ENCODE assay signal across 8 mouse cellular contexts in genomic region chr19:37375755-37376615, GRCm38 (mm10). TPM values are rescaled to one million over a fixed set of nuclear protein-coding genes. Genes with fewer than 3 reads are reported as not detected.
DNase-seq lines count a peak whose midpoint lies in the region; ATAC-seq lines count a peak whose summit lies in the region.

Gene Kif11, plus strand, starts transcription at chr19:37376403.

- H3K79me2 ChIP-seq in macrophage (ENCODE audit: inconsistent target), result peaks cover 48% of the 10 kb centered on the region

- ATAC-seq in hindbrain, embryonic 16.5 days, result peak; percentile 100

- DNase-seq in WW6 (ENCODE audit: low read depth, low spot score), result peak; percentile 86
- DNase-seq in cerebellum, postnatal 4 days (ENCODE audit: low spot score in 2 of 2), result peak; percentile 87 to 95
- peak; percentile 99 for DNase-seq in gastrocnemius, adult 18-20 months (ENCODE audit: low spot score)
- peak; percentile 99 for DNase-seq in left cerebral cortex, adult 18-20 months (ENCODE audit: low spot score in 2 of 2)
- DNase-seq in right cerebral cortex, adult 18-20 months, result peak; percentile 100
- peak; percentile 72 for DNase-seq in urinary bladder, postnatal 10 days (ENCODE audit: low spot score)

- WGBS in hindbrain, embryonic 16.5 days, result under 1% methylated on average over 73 of the region's 73 CpGs
- 1% methylated on average over 73 of the region's 73 CpGs for WGBS in macrophage (ENCODE audit: missing documents)

- no peaks in the 10 kb centered on the region for H3K9me3 ChIP-seq in hindbrain, embryonic 16.5 days (ENCODE audit: control insufficient read depth, low read length)

- H3K27me3 ChIP-seq in hindbrain, embryonic 16.5 days (replicated peaks; ENCODE audit: control insufficient read depth, insufficient read depth, low read length), result no peaks in the 10 kb centered on the region

- peak within 1 kb of the TSS; percentile 82 for H3K9ac ChIP-seq in hindbrain, embryonic 16.5 days (ENCODE audit: low read depth, low read length)

- peak within 1 kb of the TSS; percentile 95 for H3K27ac ChIP-seq in hindbrain, embryonic 16.5 days (ENCODE audit: low read depth, low read length)
- H3K27ac ChIP-seq in macrophage, result peak within 1 kb of the TSS; percentile 84

- H3K4me2 ChIP-seq in hindbrain, embryonic 16.5 days (ENCODE audit: low read length), result peak within 1 kb of the TSS; percentile 90

- peak within 1 kb of the TSS; percentile 86 for H3K4me3 ChIP-seq in hindbrain, embryonic 16.5 days (ENCODE audit: low read length)
- H3K4me3 ChIP-seq in macrophage (ENCODE audit: inconsistent target), result peak within 1 kb of the TSS; percentile 77

- peaks cover 2% of the 10 kb centered on the region; the same call in 1 of the 2 replicates for H3K4me1 ChIP-seq in hindbrain, embryonic 16.5 days (ENCODE audit: control insufficient read depth, insufficient read depth, low read depth, low read length)

- H3K36me3 ChIP-seq in hindbrain, embryonic 16.5 days (ENCODE audit: control insufficient read depth, insufficient read depth, low read length), result no peaks in the 10 kb centered on the region
- no peaks in the 10 kb centered on the region for H3K36me3 ChIP-seq in macrophage (ENCODE audit: inconsistent target)

RNA-seq across cellular contexts. Expression of gene Kif11, which starts in this region (rescaled TPM):
- under 1 TPM; 0.18 to 0.19 TPM for total RNA-seq in gastrocnemius, adult 18-20 months (2021)
- polyA plus RNA-seq in hindbrain, embryonic 16.5 days (2015; fragmentation: Nextera tagmentation; extraction: Ambion mirVana), result 9.3 and 12.0 TPM in 2 replicates
- total RNA-seq in left cerebral cortex, adult 18-20 months (2021), result under 1 TPM; 0.45 to 0.53 TPM
- total RNA-seq in macrophage (2018; cell fraction: chromatin; rRNA removed), result 10 to 100 TPM in 3 of 26 experiments, 1 to 10 TPM in 23; 1.2 to 23.1 (median 3.8) TPM
- total RNA-seq in macrophage (2018; cell fraction: cytosol; rRNA removed), result 1 to 10 TPM in 24 of 26 experiments, under 1 TPM in 2; 0.80 to 5.9 (median 1.7) TPM
- 10 to 100 TPM in 2 of 26 experiments, 1 to 10 TPM in 24; 1.3 to 19.6 (median 3.5) TPM for total RNA-seq in macrophage (2018; cell fraction: nucleus; rRNA removed)
- 1.2 to 5.9 TPM (median 4.1 TPM) in 3 replicates for polyA plus RNA-seq in macrophage (2018)

Comparison
In these comparisons a context has a peak if more than half of its experiments do, and no peak if none do; other contexts are left out.
1. Peak in every context shown above with its lines: DNase-seq, ATAC-seq, H3K4me3 ChIP-seq and H3K27ac ChIP-seq.
2. Peak in DNase-seq in gastrocnemius, adult 18-20 months; RNA of the gene not detected or under 1 TPM.
3. Peak in DNase-seq in left cerebral cortex, adult 18-20 months; RNA of the gene not detected or under 1 TPM.